Mouse (Mus musculus) frontal cortex, postnatal 14 days (tissue): Measurements from ENCODE around the gene Prrx1.

Experiments
- DNase-seq, 2 experiments: peaks; one replicate each; pipeline ENCODE4 v3.0.0; 2022; ENCODE audit warnings: low spot score in 2 of 2

Prrx1 gene

DNA sequence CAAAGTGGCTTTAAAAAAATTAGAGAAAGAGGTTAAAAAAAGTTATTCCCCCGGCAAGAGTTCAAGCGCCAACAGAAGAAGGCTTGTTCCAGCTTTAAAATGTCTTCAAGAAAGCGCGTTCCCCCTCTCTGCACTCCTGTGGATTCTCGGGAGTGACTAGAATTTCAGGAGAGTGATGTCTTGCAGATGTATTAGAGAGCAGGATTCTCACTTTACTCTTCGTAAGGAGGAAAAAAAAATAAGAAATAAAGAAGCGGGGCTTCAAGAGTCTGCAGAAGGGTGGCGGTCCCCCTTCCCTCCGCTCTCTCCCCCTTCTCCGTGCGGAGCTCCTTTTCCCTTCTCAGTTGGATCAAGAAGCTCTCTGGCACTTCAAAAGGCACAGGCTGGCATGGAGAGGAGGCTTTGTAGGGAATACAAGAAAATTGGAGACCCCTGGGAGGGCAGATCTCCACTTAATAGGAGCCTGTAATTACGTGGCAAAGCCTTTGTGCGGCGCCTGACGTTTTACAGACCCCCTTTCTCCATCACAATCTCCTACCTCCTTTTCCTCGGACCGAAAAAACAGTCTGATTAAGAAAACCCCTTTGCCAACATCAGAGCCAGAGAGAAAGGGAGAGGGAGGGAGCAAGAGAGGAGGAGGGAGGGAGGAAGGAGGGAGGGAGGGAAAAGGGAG is at the start of gene Prrx1:
Gene Prrx1, minus strand, starts transcription at position 610 of the 673 bp plus-strand sequence.
- no peak for DNase-seq

- DNase-seq, result no peak
Observed at GRCm38 (mm10) chr1:163362202-163362601, 48.7 kb upstream of the Prrx1 start.

DNA sequence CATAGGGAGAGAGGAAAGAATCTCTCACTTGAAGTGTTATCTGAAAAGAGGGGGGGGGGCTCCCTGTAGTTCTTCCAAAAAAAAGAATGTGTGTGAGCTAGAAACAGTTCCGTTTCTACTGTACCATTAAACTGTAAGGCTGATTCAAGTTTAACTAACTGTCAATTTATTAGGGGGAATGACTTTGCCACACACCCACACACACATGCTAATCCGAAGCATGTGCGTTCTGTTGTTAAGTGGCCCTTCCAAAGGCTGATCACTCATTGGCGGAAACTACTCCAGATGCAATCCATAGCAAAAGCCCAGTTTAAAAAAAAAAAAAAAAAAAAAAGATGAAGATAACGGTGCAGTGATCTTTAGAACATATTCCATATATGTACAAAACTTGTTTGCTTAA is 47.9 kb upstream of the Prrx1 start:
- no peak for DNase-seq

- no peak for DNase-seq
Observed at GRCm38 (mm10) chr1:163360796-163361195, 47.3 kb upstream of the Prrx1 start.

DNA sequence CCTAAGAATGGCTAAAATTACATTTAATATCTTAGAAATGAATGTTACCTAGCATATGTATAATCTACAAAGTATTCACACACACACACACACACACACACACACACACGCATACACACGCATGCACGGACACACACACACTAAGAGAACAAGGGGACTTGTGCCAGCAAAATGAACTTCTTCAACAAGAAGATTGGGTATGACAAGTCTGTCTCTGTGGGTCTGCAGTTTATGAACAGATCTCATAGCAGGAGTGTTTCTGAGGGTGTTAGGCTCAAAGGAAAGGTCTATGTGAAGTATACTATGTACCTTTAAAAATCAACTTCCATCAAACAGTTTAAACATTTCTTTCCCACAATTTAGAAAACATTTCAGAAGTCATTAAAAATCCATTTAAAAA is 46.0 kb upstream of the Prrx1 start:
- no peak for DNase-seq

- DNase-seq, result no peak
Observed at GRCm38 (mm10) chr1:163358165-163358564, 44.7 kb upstream of the Prrx1 start.

GRCm38 (mm10) chr1:163357733-163358132 is 44.2 kb upstream of the Prrx1 start:
- DNase-seq, result no peak

GRCm38 (mm10) chr1:163356167-163356566 is 42.7 kb upstream of the Prrx1 start:
- DNase-seq, result no peak

DNA sequence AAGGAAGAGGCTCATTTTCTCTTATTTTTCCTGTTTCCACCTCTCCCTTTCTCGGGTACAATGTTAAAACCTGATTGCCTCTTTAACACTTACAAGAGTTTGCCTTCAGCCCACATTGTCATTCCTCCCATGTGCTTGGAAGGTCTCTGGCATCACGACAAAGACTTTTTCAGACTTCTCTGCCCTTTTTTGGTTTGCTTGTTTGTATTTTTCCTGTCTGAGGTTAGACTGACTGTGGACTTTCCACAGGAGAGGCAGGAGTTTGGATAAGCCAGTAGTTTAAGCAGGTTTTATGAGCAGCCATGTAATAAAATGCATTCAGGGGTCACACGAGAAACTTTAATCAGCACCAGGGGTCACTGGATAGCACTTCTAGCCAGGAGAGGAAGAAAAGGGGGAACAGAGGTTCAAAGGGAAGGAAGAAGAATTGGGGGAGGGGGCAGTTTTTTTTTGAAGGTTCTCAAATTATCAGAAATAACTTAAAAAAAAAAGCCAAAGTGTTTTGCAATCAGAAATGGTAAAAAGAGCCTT is 42.2 kb upstream of the Prrx1 start:
- no peak for DNase-seq

DNA sequence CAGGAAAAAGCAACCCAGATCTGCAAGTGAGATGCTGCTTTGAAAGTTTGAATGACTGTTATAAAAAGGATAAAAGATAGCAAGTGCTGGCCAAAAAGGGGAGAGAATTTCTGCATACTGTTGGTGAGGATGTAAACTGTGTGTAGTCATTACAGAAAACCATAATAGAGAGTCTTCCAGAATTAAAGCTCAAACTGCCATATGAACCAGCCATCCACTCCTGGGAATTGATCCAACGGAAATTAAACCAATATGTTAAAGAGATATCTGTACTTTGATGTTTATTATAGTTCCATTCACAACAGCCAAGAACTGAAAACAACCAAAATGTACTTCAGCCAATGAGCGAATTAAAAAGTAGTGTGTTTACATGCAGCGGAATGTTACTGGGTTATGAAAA is 37.5 kb upstream of the Prrx1 start:
- DNase-seq, result no peak

DNA sequence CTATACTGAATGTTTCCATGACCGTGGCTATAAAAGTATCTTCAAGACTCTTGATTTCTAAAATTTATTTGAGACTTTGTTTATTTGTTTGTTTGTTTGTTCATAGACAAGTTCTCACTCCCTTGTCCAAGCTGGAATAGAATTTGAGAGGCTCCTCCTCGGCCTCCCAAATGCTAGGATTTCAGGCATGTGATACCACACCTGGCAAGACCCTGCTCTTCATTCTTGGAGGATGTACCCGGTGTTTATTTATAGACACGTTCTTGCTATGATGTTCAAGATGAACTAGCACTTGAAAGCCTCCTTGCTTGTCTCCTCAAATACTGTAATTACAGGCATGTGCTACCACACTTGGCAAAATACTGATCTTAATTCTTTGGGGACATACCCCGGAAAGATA is 32.0 kb upstream of the Prrx1 start:
- no peak for DNase-seq

- no peak for DNase-seq
Observed at GRCm38 (mm10) chr1:163344931-163345330, 31.4 kb upstream of the Prrx1 start.

- no peak for DNase-seq
Observed at GRCm38 (mm10) chr1:163339219-163339561, 25.7 kb upstream of the Prrx1 start.

GRCm38 (mm10) chr1:163338525-163339218 is 25.2 kb upstream of the Prrx1 start:
- no peak for DNase-seq

DNA sequence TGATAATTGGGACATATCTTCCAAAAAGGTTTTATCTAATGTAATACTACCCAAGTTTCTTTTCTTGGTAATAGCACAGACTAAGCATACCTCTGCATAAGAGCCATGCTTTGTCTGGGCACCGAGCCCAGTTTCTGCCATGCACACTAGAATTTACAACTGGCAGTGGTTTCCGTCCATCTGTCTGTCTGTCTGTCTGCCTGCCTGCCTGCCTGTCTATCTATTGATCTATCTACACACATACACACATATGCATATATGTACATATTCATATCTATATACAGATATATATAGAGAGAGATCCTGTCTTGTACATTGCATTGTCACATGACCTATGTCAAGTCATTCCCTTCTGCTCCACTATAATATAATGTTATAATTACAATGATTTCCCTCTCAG is 24.3 kb upstream of the Prrx1 start:
- no peak for DNase-seq

DNA sequence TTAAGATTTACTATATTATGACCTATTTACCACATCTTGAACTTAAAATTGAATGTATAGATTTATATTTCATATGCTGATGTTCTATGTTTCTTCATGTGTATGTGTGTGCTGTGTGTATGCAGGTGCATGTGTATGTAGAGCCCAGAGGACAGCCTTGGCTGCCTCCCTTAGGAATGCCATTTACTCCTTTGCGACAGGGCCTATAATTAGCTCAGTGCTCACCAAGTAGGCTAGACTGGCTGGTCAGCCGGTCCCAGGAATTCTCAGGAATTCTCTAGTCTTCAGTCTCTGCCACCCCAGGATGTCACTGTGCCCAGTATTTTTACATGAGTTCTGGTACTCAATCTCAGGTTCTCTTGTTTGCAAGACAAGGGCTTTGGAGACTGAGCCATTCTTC is 13.8 kb upstream of the Prrx1 start:
- DNase-seq, result no peak

GRCm38 (mm10) chr1:163319669-163320571 is 6.4 kb upstream of the Prrx1 start:
- no peak for DNase-seq

- DNase-seq, result no peak
Observed at GRCm38 (mm10) chr1:163316920-163317319, 3.4 kb upstream of the Prrx1 start.

DNA sequence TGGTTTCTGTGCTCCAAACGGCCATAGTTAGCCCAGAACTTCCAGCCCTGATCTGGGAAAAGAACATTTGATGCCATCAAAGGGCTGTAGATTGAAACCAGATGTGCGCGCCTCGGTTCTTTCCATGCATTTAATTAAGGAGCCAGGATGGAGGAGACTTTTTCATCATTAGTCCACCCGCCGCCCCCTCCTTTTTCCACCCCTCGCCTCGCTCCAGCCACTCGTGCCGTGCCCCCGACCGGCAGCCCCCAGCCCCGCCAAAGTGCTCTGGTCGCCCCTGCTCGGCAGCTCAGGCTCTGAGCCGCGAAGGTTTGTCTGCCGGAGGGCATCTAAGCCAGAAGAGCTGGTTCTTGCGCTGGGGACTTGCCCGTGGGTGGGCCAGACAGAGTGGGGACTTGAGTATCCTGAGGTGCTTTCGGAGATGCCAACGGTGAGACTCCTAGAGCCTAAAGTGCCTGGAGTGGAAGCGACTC is 1.4 kb upstream of the Prrx1 start:
- DNase-seq, result no peak

GRCm38 (mm10) chr1:163313921-163314725 is 613 bp upstream of the Prrx1 start:
- DNase-seq, result no peak
